Mouse (Mus musculus) bone marrow, adult 2 months (tissue): ENCODE data around the gene Spock1. TPM values are rescaled to one million over a fixed set of nuclear protein-coding genes. Genes with fewer than 3 reads are reported as not detected.

ENCODE experiments used
- H3K27ac ChIP-seq: fragments of 200-500 bp; 2 replicates; pipeline ENCODE4 v1.5.1; 2012; ENCODE audit warnings: low read depth, mild to moderate bottlenecking, control low read depth, inconsistent platforms, low read length; ENCODE audit not compliant: control insufficient read depth, poor library complexity, insufficient read depth
- H3K4me1 ChIP-seq: fragments of 200-500 bp; 2 replicates; pipeline ENCODE4 v1.6.1; 2011; ENCODE audit warnings: low read length; ENCODE audit not compliant: control insufficient read depth, insufficient read depth
- H3K4me3 ChIP-seq: fragments of 200-500 bp; replicated peaks from 2 replicates; pipeline ENCODE3; 2011; ENCODE audit warnings: mild to moderate bottlenecking, low read depth, low read length, control low read depth; ENCODE audit not compliant: control insufficient read depth
- CTCF ChIP-seq: fragments of 200-500 bp; IDR thresholded peaks from 2 replicates; pipeline ENCODE4 v1.5.1; 2011; ENCODE audit warnings: low read length, control low read depth; ENCODE audit not compliant: control insufficient read depth, insufficient read depth
- POLR2A ChIP-seq: fragments of 200-500 bp; IDR thresholded peaks from 2 replicates; pipeline ENCODE4 v1.6.1; 2011; ENCODE audit warnings: low read depth, mild to moderate bottlenecking, control low read depth, low read length, borderline replicate concordance; ENCODE audit not compliant: control insufficient read depth
- WGBS: fragments of 180-500 bp; shearing (Covaris S2); methylation state at CpG from one replicate; pipeline ENCODE4 v1.1.7; 2018; 5-methylcytosine and 5-hydroxymethylcytosine counted together
- polyA plus RNA-seq: library from polyadenylated mRNA; stranded (reverse); fragments of >200 nt; gene quantifications from 2 replicates; pipeline ENCODE4 v1.2.4, GENCODE M21; 2011; ENCODE audit warnings: low replicate concordance; ENCODE audit not compliant: missing spikeins, insufficient read depth, insufficient read length

Gene Spock1
- polyA plus RNA-seq, 1 experiment = 0.87 TPM

- Histone ChIP-seq H3K27ac (no peak overlapping the region), H3K4me3 (no peak overlapping the region), H3K4me1 (no peaks in the 10 kb centered on the region)
- 88% methylated on average over 8 of the region's 8 CpGs for WGBS
- TF ChIP-seq CTCF (no peak), POLR2A (no peak)
Measured at GRCm38 (mm10) chr13:57568404-57568803, 339.7 kb downstream of the Spock1 start.

GRCm38 (mm10) chr13:57555186-57555585 lies 352.9 kb downstream of the Spock1 start:
- Histone ChIP-seq H3K4me3 (no peak overlapping the region), H3K27ac (no peak overlapping the region), H3K4me1 (no peaks in the 10 kb centered on the region)
- TF ChIP-seq POLR2A (no peak), CTCF (no peak)
- 62% methylated on average over 4 of the region's 4 CpGs for WGBS

GRCm38 (mm10) chr13:57549743-57550142 lies 358.4 kb downstream of the Spock1 start:
- no peaks in the 10 kb centered on the region for H3K4me1 ChIP-seq
- H3K4me3 ChIP-seq = no peak overlapping the region
- WGBS = 45% methylated on average over 5 of the region's 5 CpGs
- no peak for TF ChIP-seq POLR2A
- no peak for TF ChIP-seq CTCF
- H3K27ac ChIP-seq = no peak overlapping the region

- Histone ChIP-seq H3K4me1 (no peaks in the 10 kb centered on the region), H3K4me3 (no peak overlapping the region), H3K27ac (no peak overlapping the region)
- 70% methylated on average over 8 of the region's 8 CpGs for WGBS
- TF ChIP-seq CTCF (no peak), POLR2A (no peak)
Measured at GRCm38 (mm10) chr13:57536988-57537547, 371.1 kb downstream of the Spock1 start.

GRCm38 (mm10) chr13:57534325-57534724 lies 373.8 kb downstream of the Spock1 start:
- Histone ChIP-seq H3K4me1 (no peaks in the 10 kb centered on the region), H3K27ac (no peak overlapping the region), H3K4me3 (no peak overlapping the region)
- no peak for TF ChIP-seq POLR2A
- TF ChIP-seq CTCF = no peak
- WGBS = 83% methylated on average over 7 of the region's 7 CpGs

- no peak overlapping the region for H3K27ac ChIP-seq
- TF ChIP-seq CTCF (no peak), POLR2A (no peak)
- H3K4me3 ChIP-seq = no peak overlapping the region
- no peaks in the 10 kb centered on the region for H3K4me1 ChIP-seq
Measured at GRCm38 (mm10) chr13:57525946-57526345, 382.2 kb downstream of the Spock1 start.

GRCm38 (mm10) chr13:57524546-57524945 lies 383.6 kb downstream of the Spock1 start:
- WGBS = 70% methylated on average over 3 of the region's 3 CpGs
- Histone ChIP-seq H3K27ac (no peak overlapping the region), H3K4me3 (no peak overlapping the region), H3K4me1 (no peaks in the 10 kb centered on the region)
- TF ChIP-seq CTCF (no peak), POLR2A (no peak)

GRCm38 (mm10) chr13:57523366-57523765 lies 384.8 kb downstream of the Spock1 start:
- no peaks in the 10 kb centered on the region for H3K4me1 ChIP-seq
- 70% methylated on average over 5 of the region's 5 CpGs for WGBS
- no peak overlapping the region for H3K27ac ChIP-seq
- TF ChIP-seq CTCF = no peak
- TF ChIP-seq POLR2A = no peak
- H3K4me3 ChIP-seq = no peak overlapping the region

GRCm38 (mm10) chr13:57522319-57522718 lies 385.8 kb downstream of the Spock1 start:
- 47% methylated on average over 4 of the region's 4 CpGs for whole genome bisulfite sequencing
- H3K27ac ChIP-seq = no peak overlapping the region
- no peak for TF ChIP-seq CTCF
- no peaks in the 10 kb centered on the region for H3K4me1 ChIP-seq
- H3K4me3 ChIP-seq = no peak overlapping the region
